Mouse (Mus musculus) A20 (cell line): ENCODE measurements at regions not wholly inside any gene's neighbourhood (a gene's known extent, or its start where the extent isn't known, plus 50 kb on each side); places are given as distances from the start of the nearest gene placed in this dataset.

Source experiments
- DNase-seq: peaks from one replicate; pipeline ENCODE4 v3.0.0-alpha.2; 2011; ENCODE audit warnings: low read depth, low spot score

GRCm38 (mm10) chr12:25905614-25906013, 509.4 kb downstream of the Rnf144a start:
- DNase-seq: peak; percentile 48

- no peak for DNase-seq
These were observed 518.5 kb downstream of the Rnf144a start for GRCm38 (mm10) chr12:25896543-25896942.

GRCm38 (mm10) chr12:25895691-25896090, 519.4 kb downstream of the Rnf144a start:
- DNase-seq: no peak

GRCm38 (mm10) chr12:25891391-25892167, 523.5 kb downstream of the Rnf144a start:
- DNase-seq: no peak

- no peak for DNase-seq
These were observed 524.3 kb downstream of the Rnf144a start for GRCm38 (mm10) chr12:25890722-25891121.

- no peak for DNase-seq
These were observed 531.3 kb downstream of the Rnf144a start for GRCm38 (mm10) chr12:25883771-25884171.

- no peak for DNase-seq
These were observed 543.2 kb downstream of the Rnf144a start for GRCm38 (mm10) chr12:25871816-25872215.

- DNase-seq: no peak
These were observed 544.0 kb downstream of the Rnf144a start for GRCm38 (mm10) chr12:25871001-25871461.

- no peak for DNase-seq
These were observed 545.2 kb downstream of the Rnf144a start for GRCm38 (mm10) chr12:25869846-25870245.

GRCm38 (mm10) chr12:25865063-25865462, 550.0 kb downstream of the Rnf144a start:
- DNase-seq: no peak

GRCm38 (mm10) chr12:25864113-25864852, 550.8 kb downstream of the Rnf144a start:
- peak; percentile 36 for DNase-seq

- no peak for DNase-seq
These were observed 554.0 kb downstream of the Rnf144a start for GRCm38 (mm10) chr12:25861100-25861499.

- DNase-seq: no peak
These were observed 556.7 kb downstream of the Rnf144a start for GRCm38 (mm10) chr12:25858397-25858796.

- DNase-seq: no peak
These were observed 585.0 kb downstream of the Rnf144a start for GRCm38 (mm10) chr12:25830057-25830456.

- no peak for DNase-seq
These were observed 587.1 kb downstream of the Rnf144a start for GRCm38 (mm10) chr12:25827961-25828360.

- peak; percentile 2 for DNase-seq
These were observed 588.1 kb downstream of the Rnf144a start for GRCm38 (mm10) chr12:25826928-25827327.

- no peak for DNase-seq
These were observed 588.6 kb downstream of the Rnf144a start for GRCm38 (mm10) chr12:25826451-25826850.

- DNase-seq: no peak
These were observed 598.8 kb downstream of the Rnf144a start for GRCm38 (mm10) chr12:25816248-25816647.

GRCm38 (mm10) chr12:25795092-25795491, 620.0 kb downstream of the Rnf144a start:
- no peak for DNase-seq

GRCm38 (mm10) chr12:25794571-25794970, 620.5 kb downstream of the Rnf144a start:
- DNase-seq: no peak

GRCm38 (mm10) chr12:25792571-25793075, 622.4 kb downstream of the Rnf144a start:
- DNase-seq: no peak

- DNase-seq: no peak
These were observed 624.1 kb downstream of the Rnf144a start for GRCm38 (mm10) chr12:25790956-25791355.
